Mouse (Mus musculus) left cerebral cortex, adult 6 months (tissue): ENCODE measurements around the gene Olfr1120. TPM values are rescaled to one million over a fixed set of nuclear protein-coding genes. Genes with fewer than 3 reads are reported as not detected.

ENCODE experiments used
- long read RNA-seq, 2 experiments: library from polyadenylated mRNA; unstranded; transcript quantifications; one replicate each; pipeline ENCODE4 v2.0.0; 2019 to 2020
- polyA plus RNA-seq: library from polyadenylated mRNA; unstranded; fragments of <200 nt; fragmentation: Nextera tagmentation; gene quantifications from 2 replicates; pipeline ENCODE4 v1.2.3, GENCODE M21; 2021

The Olfr1120 gene
- polyA plus RNA-seq, result not detected in 2 replicates
- long read RNA-seq, experiment 1, result 0 reads
- long read RNA-seq, experiment 2, result 0 reads

DNA sequence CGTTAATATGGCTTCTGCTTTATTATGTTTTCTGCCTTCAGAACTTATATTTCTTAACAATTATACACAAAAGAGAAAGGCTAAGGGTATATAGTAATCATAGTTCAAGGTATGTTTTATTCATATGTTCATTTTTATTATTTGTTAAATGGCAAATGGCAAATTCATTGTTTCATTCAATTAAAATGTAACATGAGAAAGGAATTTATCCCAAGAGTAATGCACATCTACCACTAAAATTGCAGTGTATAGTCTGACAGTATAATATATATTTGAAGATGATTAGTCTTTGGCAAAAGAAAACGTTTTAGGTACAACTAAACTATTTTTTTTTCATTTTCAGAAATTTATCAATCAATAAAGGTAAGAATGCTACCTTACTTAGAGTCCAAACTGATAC lies at the start of gene Olfr1120:
TSS of gene Olfr1120 (plus strand) at position 301 of the 400 bp plus-strand sequence.

GRCm38 (mm10) chr2:87307281-87307680 lies 47.3 kb upstream of the Olfr1120 start, which contains the start of gene Olfr1118:
Olfr1118 (plus strand) TSS chr2:87307581.

DNA sequence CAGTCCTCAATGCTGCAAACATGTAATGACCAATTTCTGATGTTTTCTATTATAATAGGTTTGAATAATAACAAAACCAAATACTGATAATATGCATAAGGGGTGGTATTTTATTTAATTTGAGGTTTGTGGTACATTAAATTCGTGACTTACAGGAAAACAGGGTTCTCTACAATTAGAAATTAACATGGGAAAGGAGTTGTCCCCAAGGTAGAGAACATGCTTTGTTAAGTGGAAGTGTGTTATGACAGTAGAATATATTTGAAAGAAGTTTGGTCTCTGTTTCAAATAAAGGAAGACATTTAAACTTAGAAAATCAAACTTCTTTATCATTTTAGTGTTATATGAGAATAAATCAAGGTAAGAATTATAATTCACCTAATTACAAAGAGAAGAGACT lies 15.0 kb downstream of the Olfr1120 start, which contains the start of gene Olfr1121:
TSS of gene Olfr1121 (plus strand) at position 301 of the 400 bp plus-strand sequence.

GRCm38 (mm10) chr2:87385549-87385948 lies 30.9 kb downstream of the Olfr1120 start, which contains the start of gene Olfr1122:
Olfr1122 (plus strand) TSS chr2:87385849.

Other genes starting within 250 kb of the Olfr1120 start
- gene Olfr259, start 240.2 kb upstream of the Olfr1120 start, polyA plus RNA-seq, result not detected in 2 replicates
- not detected in 2 replicates for gene Olfr1110, start 214.5 kb upstream of the Olfr1120 start, polyA plus RNA-seq
- not detected in 2 replicates for gene Olfr1111, start 202.2 kb upstream of the Olfr1120 start, polyA plus RNA-seq
- gene Olfr1112, start 167.0 kb upstream of the Olfr1120 start, polyA plus RNA-seq, result not detected in 2 replicates
- gene Olfr1113, start 145.8 kb upstream of the Olfr1120 start, polyA plus RNA-seq, result not detected in 2 replicates
- not detected in 2 replicates for gene Olfr1115, start 106.8 kb upstream of the Olfr1120 start, polyA plus RNA-seq
- gene Olfr1116, start 87.3 kb upstream of the Olfr1120 start, polyA plus RNA-seq, result not detected in 2 replicates
- not detected in 2 replicates for gene Olfr1118, start 47.2 kb upstream of the Olfr1120 start, polyA plus RNA-seq
- not detected in 2 replicates for gene Olfr1121, start 15.1 kb downstream of the Olfr1120 start, polyA plus RNA-seq
- gene Olfr1122, start 31.0 kb downstream of the Olfr1120 start, polyA plus RNA-seq, result not detected in 2 replicates
- gene Olfr1123, start 61.8 kb downstream of the Olfr1120 start, polyA plus RNA-seq, result not detected in 2 replicates
- 0.11 TPM in 2 replicates for gene Olfr1124, start 75.5 kb downstream of the Olfr1120 start, polyA plus RNA-seq
- gene Olfr1126, start 99.1 kb downstream of the Olfr1120 start, polyA plus RNA-seq, result not detected in 2 replicates
- not detected in 2 replicates for gene Pramel7, start 142.3 kb downstream of the Olfr1120 start, polyA plus RNA-seq
- not detected in 2 replicates for gene Pramel6, start 151.8 kb downstream of the Olfr1120 start, polyA plus RNA-seq
- not detected in 2 replicates for gene Olfr153, start 177.0 kb downstream of the Olfr1120 start, polyA plus RNA-seq
- not detected in 2 replicates for gene Olfr1128, start 190.7 kb downstream of the Olfr1120 start, polyA plus RNA-seq
- not detected in 2 replicates for gene Olfr1129, start 219.1 kb downstream of the Olfr1120 start, polyA plus RNA-seq